Mouse (Mus musculus) embryonic fibroblast, embryonic 13.5 days (primary cell): ENCODE data around the gene Xkr7. TPM values are rescaled to one million over a fixed set of nuclear protein-coding genes. Genes with fewer than 3 reads are reported as not detected.

Experiments
- H3K27ac ChIP-seq: 2 replicates; pipeline ENCODE4 v1.5.1; 2012; ENCODE audit warnings: low read length, control low read depth, inconsistent platforms; ENCODE audit not compliant: insufficient read depth
- H3K4me1 ChIP-seq: 2 replicates; pipeline ENCODE4 v1.6.1; 2011; ENCODE audit warnings: low read length; ENCODE audit not compliant: control insufficient read depth, insufficient read depth
- H3K4me3 ChIP-seq: 2 replicates; pipeline ENCODE4 v1.5.1; 2011; ENCODE audit warnings: mild to moderate bottlenecking, control low read depth, low read length; ENCODE audit not compliant: insufficient read depth
- CTCF ChIP-seq: IDR thresholded peaks from 2 replicates; pipeline ENCODE4 v1.5.1; 2011; ENCODE audit warnings: mild to moderate bottlenecking, control low read depth, low read length, moderate library complexity, borderline replicate concordance; ENCODE audit not compliant: insufficient read depth
- POLR2A ChIP-seq: IDR thresholded peaks from 2 replicates; pipeline ENCODE4 v1.6.1; 2011; ENCODE audit warnings: low read depth, mild to moderate bottlenecking, control low read depth, low read length, moderate library complexity
- polyA plus RNA-seq: library from polyadenylated mRNA; stranded (reverse); fragments of >200 nt; gene quantifications from 2 replicates; pipeline ENCODE4 v1.2.4, GENCODE M21; 2011; ENCODE audit warnings: low read depth; ENCODE audit not compliant: missing spikeins, insufficient read length

Xkr7 gene
- not detected in 2 replicates for polyA plus RNA-seq

DNA sequence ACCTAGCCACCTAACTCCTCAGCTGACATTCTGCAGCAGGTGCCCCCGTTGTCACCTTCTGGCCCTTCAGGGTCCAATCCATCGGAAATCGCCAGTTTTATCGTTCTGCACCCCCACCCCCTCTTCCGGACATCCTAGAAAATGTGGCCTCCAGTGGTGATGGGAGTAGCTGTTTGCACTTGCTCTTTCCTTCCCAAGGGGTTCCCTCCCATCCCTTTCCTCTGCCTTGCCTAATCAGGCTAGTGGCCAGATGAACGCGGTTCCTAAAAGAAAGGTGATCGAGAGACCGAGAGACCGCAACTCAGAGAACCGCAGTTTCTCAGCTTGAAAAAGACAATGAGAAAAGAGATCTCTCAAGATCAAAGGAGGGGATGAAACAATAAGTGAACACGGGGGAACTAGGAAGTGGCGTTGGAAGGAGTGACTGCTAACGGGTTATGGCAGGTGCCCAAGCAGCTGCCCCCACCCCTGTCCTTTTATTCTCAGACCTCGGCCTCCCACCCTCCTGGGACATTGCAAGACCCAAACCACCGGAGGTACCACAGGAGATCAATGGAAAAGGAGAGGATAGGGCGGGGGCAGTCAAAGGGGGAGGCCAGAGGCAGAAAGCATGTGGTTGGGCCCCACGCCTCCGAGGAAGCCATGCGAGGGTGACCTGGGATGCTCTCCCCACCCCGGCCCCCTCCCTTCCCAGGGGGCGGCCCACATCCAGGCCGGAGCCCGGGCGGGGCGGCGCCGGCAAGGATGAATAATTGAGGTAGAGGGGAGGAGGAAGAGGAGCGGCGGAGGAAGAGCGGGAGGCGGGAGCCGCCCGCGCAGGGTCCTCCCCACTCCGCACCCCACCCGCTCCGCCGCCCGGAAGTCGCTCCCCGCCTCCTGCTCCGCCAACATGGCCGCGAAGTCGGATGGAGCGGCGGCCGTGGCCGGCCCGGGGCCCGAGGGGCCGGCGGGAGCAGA, at the start of gene Xkr7:
Gene Xkr7, plus strand, starts transcription at position 727 of the 957 bp plus-strand sequence.
- Histone ChIP-seq H3K4me3 (no peak within 1 kb of the TSS), H3K27ac (no peak within 1 kb of the TSS), H3K4me1 (no peaks in the 10 kb centered on the region)
- TF ChIP-seq CTCF (no peak), POLR2A (no peak)

- H3K4me3 ChIP-seq, result no peak overlapping the region
- no peaks in the 10 kb centered on the region for H3K4me1 ChIP-seq
- TF ChIP-seq POLR2A, result no peak
- no peak for TF ChIP-seq CTCF
- H3K27ac ChIP-seq, result no peak overlapping the region
Measured at GRCm38 (mm10) chr2:152985582-152985981, 46.1 kb upstream of the Xkr7 start.

- no peak overlapping the region for H3K4me3 ChIP-seq
- no peak overlapping the region for H3K27ac ChIP-seq
- H3K4me1 ChIP-seq, result no peaks in the 10 kb centered on the region
- TF ChIP-seq CTCF (no peak), POLR2A (no peak)
Measured at GRCm38 (mm10) chr2:152991529-152991928, 40.1 kb upstream of the Xkr7 start.

GRCm38 (mm10) chr2:152997046-152997445, 34.6 kb upstream of the Xkr7 start:
- no peak for TF ChIP-seq POLR2A
- no peak for TF ChIP-seq CTCF

GRCm38 (mm10) chr2:153002492-153003248, 29.0 kb upstream of the Xkr7 start:
- H3K27ac ChIP-seq, result no peak overlapping the region
- no peak for TF ChIP-seq POLR2A
- no peak for TF ChIP-seq CTCF
- no peak overlapping the region for H3K4me3 ChIP-seq
- no peaks in the 10 kb centered on the region for H3K4me1 ChIP-seq

More at GRCm38 (mm10) chr2:152997046-152997445, 34.6 kb upstream of the Xkr7 start:
- H3K27ac ChIP-seq, result no peak overlapping the region
- H3K4me3 ChIP-seq, result no peak overlapping the region
- no peaks in the 10 kb centered on the region for H3K4me1 ChIP-seq

DNA sequence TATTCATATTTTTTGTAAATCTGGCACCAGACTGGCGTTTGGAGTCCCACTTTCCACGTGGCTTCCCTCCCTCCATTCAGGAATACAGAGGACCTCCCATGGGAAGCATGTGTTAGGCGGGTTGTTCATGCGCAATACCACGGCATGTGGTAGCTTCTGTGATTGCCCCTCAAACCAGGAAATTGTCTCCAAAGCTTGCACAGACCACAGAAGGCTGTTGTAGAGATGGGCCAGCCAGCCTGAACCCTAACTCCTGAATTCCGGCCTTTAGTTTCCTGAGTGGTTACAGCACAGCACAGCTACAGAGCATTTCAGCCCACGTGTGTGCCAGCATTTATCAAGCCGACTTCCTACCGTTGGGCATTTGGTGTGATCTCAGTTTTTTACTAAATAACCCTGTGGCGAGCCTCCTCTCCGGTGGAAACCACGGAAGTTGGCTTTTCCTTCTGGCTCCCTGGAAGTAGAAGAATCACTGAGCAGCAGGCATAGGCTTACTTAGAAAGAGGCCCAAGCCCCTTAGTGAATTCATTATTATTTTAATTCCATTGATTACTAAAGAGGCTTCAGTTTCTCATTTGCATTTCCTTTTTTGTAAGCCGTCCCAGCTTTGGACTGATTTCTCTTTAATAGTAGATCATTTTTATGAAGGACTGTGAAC, 27.8 kb upstream of the Xkr7 start:
- TF ChIP-seq CTCF (no peak), POLR2A (no peak)
- no peak overlapping the region for H3K27ac ChIP-seq
- H3K4me3 ChIP-seq, result no peak overlapping the region
- no peaks in the 10 kb centered on the region for H3K4me1 ChIP-seq

- no peak overlapping the region for H3K27ac ChIP-seq
- TF ChIP-seq CTCF (no peak), POLR2A (no peak)
- no peak overlapping the region for H3K4me3 ChIP-seq
- no peaks in the 10 kb centered on the region for H3K4me1 ChIP-seq
Measured at GRCm38 (mm10) chr2:153005981-153006380, 25.7 kb upstream of the Xkr7 start.

DNA sequence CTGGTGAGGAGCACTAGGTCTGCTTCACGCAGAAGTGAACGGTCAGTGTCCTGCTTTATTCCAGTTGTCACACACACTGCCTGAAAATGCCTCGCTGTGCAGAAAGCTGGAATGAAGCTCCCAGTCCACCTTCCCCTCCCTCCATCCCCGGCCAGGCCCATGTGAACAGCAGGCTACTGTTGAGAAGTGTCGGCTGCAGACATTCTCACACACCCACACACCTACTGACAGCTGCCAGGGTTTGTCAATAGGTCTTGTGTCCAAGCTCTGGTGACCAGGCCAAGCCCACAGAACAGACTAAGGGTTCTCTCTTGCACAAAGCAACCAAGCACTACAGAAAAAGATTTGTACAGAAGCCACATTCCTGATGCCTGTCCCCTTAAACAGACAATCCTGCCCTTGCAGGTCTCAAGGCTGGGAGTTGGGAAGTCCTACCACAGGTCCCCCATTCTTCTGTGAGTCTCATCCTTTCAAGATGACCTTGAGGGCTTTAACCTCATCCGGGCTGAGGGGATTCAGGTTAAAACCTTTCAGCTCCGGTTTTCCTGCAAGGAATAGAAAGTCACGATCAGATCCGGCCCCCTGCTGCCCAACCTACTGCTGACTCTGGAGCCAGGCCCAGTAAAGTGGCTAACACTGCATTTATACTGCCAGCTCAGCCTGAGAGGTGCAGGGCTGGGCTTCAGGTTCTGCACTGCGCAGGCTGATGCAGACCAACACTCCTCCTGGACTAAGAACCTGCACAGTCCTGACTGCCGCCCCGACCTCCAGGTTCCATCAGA, 22.3 kb upstream of the Xkr7 start:
- H3K4me3 ChIP-seq, result no peak overlapping the region
- no peak overlapping the region for H3K27ac ChIP-seq
- TF ChIP-seq CTCF, result no peak
- no peak for TF ChIP-seq POLR2A
- peaks cover 8% of the 10 kb centered on the region; the same call in 1 of the 2 replicates for H3K4me1 ChIP-seq
